Mouse (Mus musculus) cerebellum, postnatal 25 days (tissue): ENCODE measurements around the gene Cux1.

Experiments
- DNase-seq, 2 experiments: peaks; one replicate each; pipeline ENCODE4 v3.0.0; 2021; ENCODE audit warnings: mixed read lengths in 2 of 2

The Cux1 gene

GRCm38 (mm10) chr5:136567176-136568025 lies at the start of gene Cux1:
Gene Cux1, minus strand, starts transcription at chr5:136567490.
- DNase-seq = peak; percentile 87 to 92

- DNase-seq = no peak
These were observed 45.1 kb upstream of the Cux1 start for GRCm38 (mm10) chr5:136612391-136612790.

- DNase-seq = no peak
These were observed 41.6 kb upstream of the Cux1 start for GRCm38 (mm10) chr5:136608814-136609434.

DNA sequence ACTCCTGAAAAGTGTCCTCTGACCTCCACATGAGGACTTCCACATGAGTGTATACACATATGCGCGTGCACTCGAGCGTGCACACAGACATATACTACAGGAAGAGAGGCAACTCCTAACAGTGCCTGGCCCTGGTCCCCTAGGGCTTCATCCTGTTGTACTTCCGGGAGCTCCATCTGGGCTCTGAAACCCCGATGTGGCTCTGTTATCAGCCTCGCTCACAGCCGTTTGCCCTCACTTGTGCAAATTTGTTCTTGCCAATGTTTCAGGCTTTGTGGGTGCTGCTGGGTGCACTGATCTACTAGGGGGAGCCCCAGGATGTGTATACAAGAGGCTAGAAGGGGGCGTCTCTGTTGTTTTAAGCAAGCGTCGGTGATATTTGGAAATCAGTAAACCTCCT lies 37.9 kb upstream of the Cux1 start:
- DNase-seq = no peak

DNA sequence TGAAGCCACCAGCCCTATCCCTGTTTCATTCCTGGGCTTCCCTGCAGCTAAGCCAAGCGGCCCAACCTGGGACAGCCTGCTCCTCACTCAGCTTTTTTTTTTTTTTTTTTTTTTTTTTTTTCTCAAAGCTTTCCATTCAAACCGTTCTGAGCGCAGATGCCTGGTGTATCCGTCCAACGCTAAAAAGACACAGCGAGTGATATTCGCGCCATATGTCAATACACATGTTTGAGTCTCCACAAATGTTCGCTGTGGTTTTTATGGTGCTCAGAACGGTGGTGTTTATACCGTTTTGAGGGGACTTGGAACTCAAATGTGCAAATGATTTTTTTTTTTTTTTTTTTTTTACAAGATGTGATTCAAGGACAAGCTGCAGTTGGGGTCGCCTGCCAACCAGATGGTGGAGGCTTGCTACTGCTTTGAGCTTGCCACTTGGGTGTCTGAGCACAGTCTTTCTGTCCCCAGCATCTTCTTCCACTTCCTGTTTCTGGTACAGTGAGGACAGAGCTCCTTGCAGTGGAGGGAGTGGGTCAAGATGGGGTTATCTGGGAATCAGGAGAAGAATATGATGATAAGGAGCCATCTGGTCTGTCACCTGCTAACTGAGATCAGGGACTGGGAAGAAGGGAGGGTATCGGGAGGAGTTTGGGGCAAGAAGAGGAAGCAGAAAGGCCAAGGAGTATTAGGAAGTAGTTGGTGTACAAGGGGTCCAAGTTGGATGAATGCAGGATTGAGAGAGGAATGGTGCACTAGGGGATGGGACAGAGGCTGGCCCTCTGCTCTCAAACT lies 36.1 kb upstream of the Cux1 start:
- DNase-seq = peak; percentile 16 to 31

- no peak for DNase-seq
These were observed 33.2 kb upstream of the Cux1 start for GRCm38 (mm10) chr5:136600511-136600910.

DNA sequence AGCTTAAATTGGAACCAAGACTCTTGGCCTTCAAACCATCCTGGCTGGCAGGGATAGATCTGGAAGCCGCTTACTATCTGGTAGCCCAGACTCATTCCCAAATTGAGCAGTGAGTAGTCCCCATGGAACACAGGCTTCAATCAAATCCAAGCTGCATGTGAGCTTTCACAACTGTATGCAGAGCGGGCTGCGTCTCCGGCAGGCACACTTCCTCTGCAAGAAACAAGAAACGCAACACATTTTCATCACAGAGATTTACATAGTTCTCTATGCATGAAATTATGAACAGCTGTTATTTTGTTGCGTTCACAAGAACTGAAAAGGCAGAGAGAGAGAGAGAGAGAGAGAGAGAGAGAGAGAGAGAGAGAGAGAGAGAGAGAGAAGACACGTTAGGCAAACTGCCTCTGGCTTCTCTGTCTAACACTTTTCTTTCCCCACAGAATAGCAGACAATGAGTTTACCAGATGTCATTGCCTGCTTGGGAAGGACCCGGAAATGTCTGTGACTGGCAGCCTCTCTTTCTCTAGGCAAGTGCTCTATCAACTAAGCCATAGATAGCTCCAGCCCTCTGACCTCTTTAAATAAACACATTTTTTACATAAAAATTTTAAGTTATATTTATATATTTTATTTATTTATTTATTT lies 27.7 kb upstream of the Cux1 start:
- no peak for DNase-seq

GRCm38 (mm10) chr5:136591816-136592499 lies 24.7 kb upstream of the Cux1 start:
- DNase-seq = no peak

DNA sequence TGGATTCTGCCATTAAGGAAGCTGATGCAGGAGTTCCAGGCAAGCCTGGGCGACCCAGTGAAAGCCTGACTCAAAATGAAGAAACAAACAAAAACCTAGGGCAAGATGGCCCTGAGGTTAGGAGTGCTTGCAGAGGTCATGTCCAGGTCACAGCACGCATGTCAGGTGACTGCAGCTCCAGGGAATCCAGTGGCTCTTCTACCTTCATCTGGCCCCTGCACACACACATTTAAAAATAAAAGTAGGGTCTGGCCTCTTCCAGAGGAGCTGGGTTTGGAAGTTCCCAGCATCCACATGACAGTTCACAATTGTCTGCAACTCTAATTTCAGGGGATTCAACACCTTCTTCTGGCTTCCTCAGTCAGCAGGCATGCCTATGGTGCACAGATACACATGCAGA lies 21.7 kb upstream of the Cux1 start:
- DNase-seq = no peak

DNA sequence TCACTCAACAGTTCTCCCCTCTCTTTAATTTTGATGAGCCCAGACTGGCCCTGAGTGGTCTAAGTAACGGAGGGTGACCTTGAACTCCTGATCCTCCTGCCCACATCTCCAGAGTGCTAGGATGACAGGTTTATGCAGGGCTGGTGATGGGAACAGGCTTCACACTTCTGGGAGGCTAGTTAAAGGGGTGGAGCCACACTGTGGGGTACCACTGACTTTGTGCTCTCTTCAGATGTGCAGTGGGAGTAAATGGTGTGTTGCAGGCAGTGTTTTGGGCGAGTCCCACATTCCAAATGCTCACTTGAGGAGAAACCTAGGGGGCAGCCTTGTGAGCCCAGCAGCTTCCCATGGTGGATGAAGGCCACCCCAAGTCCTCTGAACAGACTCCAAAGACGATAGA lies 21.2 kb upstream of the Cux1 start:
- no peak for DNase-seq

DNA sequence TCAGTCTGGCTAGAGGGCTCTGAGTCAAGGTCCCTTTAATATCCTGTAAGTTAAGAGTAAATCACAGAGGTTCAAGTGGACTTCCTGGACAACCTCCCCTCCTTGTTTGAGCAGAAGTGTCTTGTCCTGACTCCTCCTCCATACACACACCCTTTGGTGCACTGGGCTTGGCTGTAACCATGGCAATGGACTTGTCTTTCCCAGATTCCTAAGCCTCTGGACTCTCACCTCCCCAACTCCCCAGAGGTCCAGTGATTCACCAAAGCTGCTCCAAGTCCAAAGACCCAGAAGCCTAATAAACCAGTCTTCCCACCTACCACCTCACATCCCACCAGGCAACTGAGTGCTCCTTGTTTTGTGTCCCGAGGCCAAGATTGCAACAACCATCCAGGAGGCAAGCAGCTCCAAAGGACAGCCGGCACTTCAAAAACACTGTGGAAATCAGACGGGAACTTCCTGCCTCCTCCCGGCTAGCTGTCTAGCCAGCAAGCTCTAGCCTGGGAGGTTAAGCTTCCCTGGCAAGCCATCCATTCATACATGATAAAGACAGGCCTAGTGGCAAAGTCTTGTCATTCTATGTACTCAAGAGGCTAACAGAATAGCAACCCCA lies 17.5 kb upstream of the Cux1 start:
- no peak for DNase-seq

DNA sequence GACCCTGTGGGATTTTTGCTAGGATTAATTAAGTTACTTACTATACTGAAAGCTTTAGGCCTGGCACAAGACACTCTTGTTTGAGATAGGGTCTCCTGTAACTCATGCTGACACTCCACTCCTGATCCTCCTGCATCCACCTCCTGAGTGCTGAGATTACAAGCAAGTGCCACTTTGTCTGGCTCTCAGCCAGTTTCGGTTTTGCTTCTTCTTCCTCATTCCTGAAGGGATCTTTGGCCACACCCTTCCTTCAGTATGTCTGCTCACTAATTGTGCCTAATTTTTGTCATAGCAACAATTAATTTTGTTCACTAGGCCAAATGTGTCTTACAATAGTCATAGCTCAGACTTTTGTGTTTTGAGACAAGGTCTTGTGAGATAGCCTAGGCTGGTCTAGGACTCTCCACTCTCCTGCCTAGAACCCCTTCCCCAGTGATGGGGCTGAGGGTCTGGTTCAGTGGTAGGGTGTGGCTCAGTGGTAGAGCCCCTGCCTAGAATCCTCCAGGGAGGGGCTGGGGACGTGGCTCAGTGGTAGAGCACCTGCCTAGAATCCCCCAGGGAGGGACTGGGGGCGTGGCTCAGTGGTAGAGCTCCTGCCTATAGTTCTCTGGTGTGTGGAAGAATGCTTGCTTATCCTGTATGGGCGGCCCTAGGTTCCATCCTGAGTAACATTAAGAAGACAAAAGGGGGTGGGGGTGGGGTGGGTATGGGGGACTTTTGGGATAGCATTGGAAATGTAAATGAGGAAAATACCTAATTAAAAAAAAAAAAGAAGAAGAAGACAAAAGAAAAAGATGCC lies 16.6 kb upstream of the Cux1 start:
- no peak for DNase-seq

DNA sequence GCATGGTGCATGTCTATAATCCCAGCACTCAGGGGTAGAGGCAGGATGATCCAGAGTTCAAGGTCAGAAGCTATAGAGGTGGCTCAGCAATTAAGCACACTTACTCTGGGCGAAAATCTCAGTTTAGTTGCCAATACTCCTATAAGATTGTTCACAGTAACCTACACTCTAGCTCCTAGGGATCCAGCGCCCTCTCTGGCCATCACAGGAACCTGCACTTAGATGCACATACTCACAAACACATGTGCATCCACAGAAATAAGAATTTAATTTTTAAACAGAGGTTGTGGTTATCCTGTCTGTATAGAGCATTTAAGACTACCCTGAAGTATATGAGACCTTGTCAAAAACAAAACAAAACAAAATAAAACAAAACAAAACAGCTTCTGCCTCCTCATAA lies 16.0 kb upstream of the Cux1 start:
- no peak for DNase-seq

DNA sequence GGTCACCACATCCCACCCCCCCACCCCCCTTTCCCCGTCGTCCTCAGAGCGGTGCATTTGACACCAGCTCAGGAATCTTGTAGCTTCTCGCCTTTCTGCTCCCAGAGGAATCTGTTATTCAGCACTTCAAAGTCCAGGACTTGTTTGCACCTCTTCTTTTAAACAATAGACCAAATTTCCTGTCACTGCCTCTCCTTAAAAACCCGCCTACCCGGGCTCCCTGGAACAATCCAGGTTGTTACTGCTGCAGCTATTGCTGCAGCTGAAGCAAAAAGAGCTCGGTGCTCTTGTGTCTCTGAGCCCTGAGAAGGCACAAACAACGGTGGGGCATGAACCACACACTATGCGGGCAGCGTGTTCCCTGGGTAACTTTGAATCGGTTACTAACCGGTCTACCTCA lies 14.9 kb upstream of the Cux1 start:
- no peak for DNase-seq

DNA sequence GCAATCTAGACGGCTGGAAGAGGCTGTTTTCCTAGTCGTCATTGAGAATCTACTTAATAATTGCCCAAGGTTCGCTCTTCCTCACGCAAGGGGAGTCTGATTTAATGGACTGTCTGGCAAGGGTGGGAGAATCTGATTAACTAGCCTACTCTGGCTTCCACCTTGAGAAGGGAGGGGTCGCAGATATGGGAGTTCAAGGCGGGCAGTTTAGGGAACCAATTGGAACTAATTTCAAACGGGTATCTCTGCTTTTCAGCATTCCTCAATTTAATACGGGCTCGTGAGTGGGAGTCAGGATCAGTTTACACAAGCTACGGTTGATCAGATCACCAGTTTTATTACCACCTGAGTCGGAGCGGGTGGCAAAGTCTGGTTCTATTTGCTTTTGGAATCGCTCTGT lies 14.3 kb upstream of the Cux1 start:
- DNase-seq = no peak

- DNase-seq = peak; percentile 58 to 78
These were observed 13.9 kb upstream of the Cux1 start for GRCm38 (mm10) chr5:136581166-136581565.

GRCm38 (mm10) chr5:136578201-136578600 lies 10.9 kb upstream of the Cux1 start:
- DNase-seq = no peak

GRCm38 (mm10) chr5:136570171-136570570 lies 2.9 kb upstream of the Cux1 start:
- DNase-seq = no peak

- DNase-seq = peak; percentile 89 to 93
These were observed 1.5 kb upstream of the Cux1 start for GRCm38 (mm10) chr5:136568776-136569175.

DNA sequence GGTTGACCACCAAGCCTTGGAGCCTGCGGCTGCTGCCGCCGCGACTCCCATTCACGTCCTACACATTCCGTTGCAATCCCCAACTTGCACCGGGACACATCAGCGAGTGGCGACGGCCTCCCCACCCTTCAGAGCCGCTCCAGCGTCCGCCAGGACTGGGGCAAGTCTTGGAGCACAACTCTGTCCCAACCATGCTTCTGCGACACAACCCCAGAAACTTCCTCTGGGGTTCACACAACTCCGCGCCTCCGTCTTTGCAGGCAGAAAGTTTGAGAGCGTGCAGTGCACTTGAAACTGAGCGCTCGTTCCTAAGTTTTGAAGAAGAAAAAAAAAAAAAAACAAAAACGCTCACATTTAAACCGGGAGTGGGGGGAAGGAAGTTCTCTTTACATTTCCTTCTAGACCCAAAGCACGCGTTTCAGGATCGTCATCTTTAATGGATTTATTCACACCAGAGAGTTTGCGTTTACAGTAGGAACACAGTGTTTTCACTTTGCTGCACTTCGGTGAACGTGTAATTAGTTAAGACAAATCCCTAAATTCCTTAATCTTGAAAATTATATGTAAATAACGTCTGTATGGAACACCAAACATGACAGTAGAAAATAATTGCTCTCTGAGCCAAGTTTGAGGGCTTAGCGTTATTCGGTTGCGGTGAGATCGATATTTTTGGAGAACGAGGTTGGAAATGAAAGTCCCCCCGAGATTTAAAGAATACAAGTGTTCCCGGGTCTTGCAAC lies 906 bp upstream of the Cux1 start:
- peak; percentile 60 to 61 for DNase-seq

DNA sequence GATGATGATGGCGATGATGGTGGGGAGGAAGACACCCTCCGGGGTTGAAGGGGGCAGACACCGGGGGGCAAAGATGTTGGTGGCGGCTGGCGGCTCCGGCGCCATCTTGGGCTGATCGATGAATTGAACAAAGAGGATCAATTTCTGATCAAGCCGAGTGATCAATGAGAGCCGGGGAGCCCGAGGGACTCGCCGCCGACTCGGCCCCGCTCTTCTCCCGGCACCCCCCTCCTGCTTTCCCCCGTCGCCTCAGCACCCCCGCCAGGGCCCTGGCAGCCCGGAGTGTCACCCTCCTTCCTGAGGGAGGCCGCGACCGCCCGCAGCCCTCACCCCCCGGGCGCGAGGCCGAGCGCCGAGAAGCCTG lies 496 bp downstream of the Cux1 start:
- no peak for DNase-seq
